14 mouse cellular contexts compared by ENCODE assay signal in the genomic region with DNA sequence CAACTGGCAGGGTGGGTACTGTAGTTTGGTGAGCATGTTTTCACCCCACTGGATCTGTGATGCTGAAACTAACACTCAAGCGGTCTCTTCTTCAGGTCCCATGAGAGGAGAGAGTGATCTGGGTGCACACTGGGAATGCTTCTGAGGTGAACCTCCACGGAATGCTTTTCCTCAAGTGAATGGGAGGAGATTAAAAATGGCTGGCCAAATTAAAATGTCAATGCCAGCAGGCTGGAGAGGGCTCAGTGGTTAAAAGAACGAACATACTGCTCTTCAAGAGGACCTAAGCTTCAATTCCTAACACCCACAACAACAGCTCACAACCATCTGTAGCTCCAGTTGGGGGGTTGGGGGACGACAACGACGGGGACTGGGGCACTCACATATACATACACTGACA.
"Had no signal": no experiment of that assay in that cellular context is flagged by ENCODE, and none has a peak within 500 bp of the region (broad histone marks: within the 10 kb centered on the region; RNA-seq: fewer than 3 reads in every experiment).

No protein-coding gene starts in this region.

- H3K36me3 ChIP-seq: liver, embryonic 15.5 days; midbrain, embryonic 13.5 days; midbrain, embryonic 15.5 days; neural tube, embryonic 12.5 days had no signal

- H3K27me3 ChIP-seq: liver, embryonic 15.5 days; lung, embryonic 15.5 days; megakaryocyte, embryonic 14.5 days; midbrain, embryonic 13.5 days; midbrain, embryonic 15.5 days; neural tube, embryonic 12.5 days had no signal

- H3K9me3 ChIP-seq: liver, embryonic 15.5 days; lung, embryonic 15.5 days; megakaryocyte, embryonic 14.5 days; midbrain, embryonic 13.5 days; midbrain, embryonic 15.5 days; neural tube, embryonic 12.5 days had no signal

- H3K9ac ChIP-seq: liver, embryonic 15.5 days; liver, postnatal 0 days; lung, embryonic 15.5 days; midbrain, embryonic 13.5 days; midbrain, embryonic 15.5 days; neural tube, embryonic 12.5 days had no signal

- H3K27ac ChIP-seq: liver, embryonic 15.5 days; lung, embryonic 15.5 days; midbrain, embryonic 13.5 days; midbrain, embryonic 15.5 days; neural tube, embryonic 12.5 days had no signal

- H3K4me3 ChIP-seq: liver, embryonic 15.5 days; lung, embryonic 15.5 days; megakaryocyte, embryonic 14.5 days; midbrain, embryonic 13.5 days; midbrain, embryonic 15.5 days; neural tube, embryonic 12.5 days had no signal

- H3K4me1 ChIP-seq: liver, embryonic 15.5 days; midbrain, embryonic 15.5 days; neural tube, embryonic 12.5 days had no signal

- DNase-seq: liver, postnatal 0 days; lung, adult 2 months; lung, postnatal 14 days; lung, postnatal 36 days; right cerebral cortex, postnatal 14 days; thymus, adult 18-20 months; thymus, postnatal 14 days; thymus, postnatal 36 days had no signal
